17 mouse cellular contexts compared by ENCODE assay signal in the genomic region with DNA sequence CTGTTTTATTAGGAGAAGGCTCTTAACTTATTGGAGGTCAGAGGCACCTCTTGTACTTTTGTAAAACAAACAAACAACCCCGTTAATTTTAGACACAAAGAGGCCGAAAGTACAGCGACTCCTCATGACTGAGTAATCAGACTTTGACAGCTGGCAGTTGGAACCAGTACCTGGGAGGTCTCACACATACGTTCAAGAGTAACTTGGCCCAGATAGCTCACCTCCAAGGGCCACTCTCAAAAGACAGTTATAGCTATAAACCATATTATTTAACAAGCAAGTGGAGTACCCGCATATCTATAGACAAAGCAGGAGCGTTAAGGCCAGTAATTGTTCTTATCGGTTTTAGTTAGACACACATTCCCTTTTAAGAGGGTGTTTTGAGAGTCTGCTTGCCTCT. TPM values are rescaled to one million over a fixed set of nuclear protein-coding genes. Genes with fewer than 3 reads are reported as not detected.
A peak's percentile ranks its signal among the peaks of the same experiment; 100 is the strongest.
DNase-seq lines count a peak whose midpoint lies in the region; ATAC-seq and TF ChIP-seq lines count a peak whose summit lies in the region.
"Had no signal": no experiment of that assay in that cellular context is flagged by ENCODE, and none has a peak within 500 bp of the region (broad histone marks: within the 10 kb centered on the region; RNA-seq: fewer than 3 reads in every experiment).

No protein-coding gene starts in this region.

- no peak overlapping the region for H3K9ac ChIP-seq in liver, postnatal 0 days (replicated peaks)
- H3K9ac ChIP-seq in intestine, embryonic 16.5 days (ENCODE audit: low read depth, low read length), result no peak overlapping the region

- no peaks in the 10 kb centered on the region for H3K27me3 ChIP-seq in kidney, adult 2 months (replicated peaks; ENCODE audit: control insufficient read depth, insufficient read depth, low read length)
- no peaks in the 10 kb centered on the region for H3K27me3 ChIP-seq in liver, postnatal 0 days (ENCODE audit: insufficient read depth, low read length)
- no peaks in the 10 kb centered on the region for H3K27me3 ChIP-seq in intestine, embryonic 16.5 days (replicated peaks; ENCODE audit: control insufficient read depth, insufficient read depth, low read length)

- H3K4me3 ChIP-seq in left cerebral cortex, adult 2 months, result peak overlapping the region; percentile 6; the same call in 1 of the 2 replicates
- peak overlapping the region; percentile 95 for H3K4me3 ChIP-seq in kidney, adult 2 months (ENCODE audit: insufficient read depth, low read depth, low read length)
- H3K4me3 ChIP-seq in liver, postnatal 0 days (ENCODE audit: low read depth, low read length), result no peak overlapping the region
- no peak overlapping the region for H3K4me3 ChIP-seq in intestine, embryonic 16.5 days (ENCODE audit: low read length)

- TF ChIP-seq POLR2A in kidney, adult 2 months (IDR thresholded peaks at IDR 0.05; ENCODE audit: low read depth, low read length), result no peak

- peak; percentile 35 for ATAC-seq in liver, postnatal 0 days
- ATAC-seq in intestine, embryonic 16.5 days, result no peak
- no peak for ATAC-seq in granulocyte monocyte progenitor cell, adult 5-6 weeks (replicated peaks; ENCODE audit: poor library complexity, severe bottlenecking)

- no peaks in the 10 kb centered on the region for H3K9me3 ChIP-seq in liver, postnatal 0 days (ENCODE audit: low read length)
- H3K9me3 ChIP-seq in intestine, embryonic 16.5 days (ENCODE audit: control insufficient read depth, low read length), result no peaks in the 10 kb centered on the region

- H3K4me1 ChIP-seq in kidney, adult 2 months (ENCODE audit: control insufficient read depth, insufficient read depth, low read length), result peaks cover 29% of the 10 kb centered on the region
- H3K4me1 ChIP-seq in liver, postnatal 0 days (ENCODE audit: insufficient read depth), result peaks cover 24% of the 10 kb centered on the region
- H3K4me1 ChIP-seq in intestine, embryonic 16.5 days (ENCODE audit: control insufficient read depth, insufficient read depth, low read length), result peaks cover 16% of the 10 kb centered on the region; the same call in 1 of the 2 replicates

- peak overlapping the region; percentile 11; the same call in 1 of the 2 replicates for H3K4me2 ChIP-seq in liver, postnatal 0 days (ENCODE audit: low read depth, low read length)
- H3K4me2 ChIP-seq in intestine, embryonic 16.5 days (ENCODE audit: low read depth, low read length), result no peak overlapping the region

- TF ChIP-seq EP300 in liver, postnatal 0 days (IDR thresholded peaks at IDR 0.05; ENCODE audit: low read depth), result 0 out of 2 replicates have a peak, but pooled peaks have one; percentile 42

- intact Hi-C loops in left cerebral cortex, adult 2 months (cut with DNase I), result no loop called here
- intact Hi-C loops in left cerebral cortex, postnatal 36 days (cut with DNase I), result no loop called here

- peaks cover 5% of the 10 kb centered on the region; the same call in 1 of the 2 replicates for H3K36me3 ChIP-seq in kidney, adult 2 months (ENCODE audit: control insufficient read depth, insufficient read depth, low read length)
- H3K36me3 ChIP-seq in liver, postnatal 0 days (replicated peaks; ENCODE audit: insufficient read depth, low read length), result no peaks in the 10 kb centered on the region
- no peaks in the 10 kb centered on the region for H3K36me3 ChIP-seq in intestine, embryonic 16.5 days (ENCODE audit: control insufficient read depth, insufficient read depth, low read length)

- no peak for TF ChIP-seq CTCF in left cerebral cortex, adult 2 months (IDR thresholded peaks at IDR 0.05)
- TF ChIP-seq CTCF in kidney, adult 2 months (conservative IDR thresholded peaks at IDR 0.05; ENCODE audit: insufficient read depth, insufficient read length, low read depth, low read length), result no peak
- TF ChIP-seq CTCF in liver, postnatal 0 days (IDR thresholded peaks at IDR 0.05; ENCODE audit: low read depth), result no peak

- no peak overlapping the region; the same call in 1 of the 2 replicates for H3K27ac ChIP-seq in left cerebral cortex, adult 2 months
- peak overlapping the region; percentile 100 for H3K27ac ChIP-seq in kidney, adult 2 months (ENCODE audit: insufficient read depth, low read depth, low read length)
- peak overlapping the region; percentile 75 for H3K27ac ChIP-seq in liver, postnatal 0 days (ENCODE audit: low read depth)
- H3K27ac ChIP-seq in intestine, embryonic 16.5 days (ENCODE audit: low read length), result no peak overlapping the region

- 7% methylated on average over 7 of the region's 7 CpGs for WGBS in kidney, adult 2 months
- 40% methylated on average over 7 of the region's 7 CpGs for WGBS in liver, postnatal 0 days (ENCODE audit: insufficient replicate concordance)
- 66% methylated on average over 7 of the region's 7 CpGs for WGBS in intestine, embryonic 16.5 days

- no peak for DNase-seq in left cerebral cortex, adult 2 months (ENCODE audit: extremely low spot score in 1 of 2, low spot score in 2 of 2)
- DNase-seq in left cerebral cortex, postnatal 36 days (ENCODE audit: low spot score in 2 of 2), result no peak
- DNase-seq in heart, adult 8-10 months (ENCODE audit: low spot score), result peak; percentile 47
- peak; percentile 84 for DNase-seq in kidney, adult 2 months
- no peak for DNase-seq in liver, postnatal 0 days
- no peak for DNase-seq in layer of hippocampus, postnatal 25 days (ENCODE audit: extremely low spot score in 1 of 2, low spot score in 1 of 2)
- DNase-seq: adrenal gland, postnatal 14 days; cerebellum, adult 11-12 months; gastrocnemius, postnatal 14 days; midbrain, embryonic 14.5 days had no signal

RNA-seq across cellular contexts. Expression of a gene that starts 1.0 kb away (rescaled TPM):
- 1 to 10 TPM; 1.9 to 2.4 TPM for total RNA-seq in left cerebral cortex, adult 2 months (2021)
- total RNA-seq in left cerebral cortex, postnatal 36 days (2021), result 1 to 10 TPM; 1.8 to 3.0 TPM
- total RNA-seq in heart, adult 8-10 months (2022), result 10 to 100 TPM; 21.5 to 33.4 (median 26.9) TPM
- polyA plus RNA-seq in kidney, adult 2 months (2012; rRNA removed), result 193 and 201 TPM in 2 replicates
- polyA plus RNA-seq in liver, postnatal 0 days (2015; fragmentation: Nextera tagmentation; extraction: Ambion mirVana), result 2.2 and 2.3 TPM in 2 replicates
- 0.81 and 0.99 TPM in 2 replicates for polyA plus RNA-seq in intestine, embryonic 16.5 days (2015; fragmentation: Nextera tagmentation; extraction: Ambion mirVana)
- total RNA-seq in layer of hippocampus, postnatal 25 days (2021), result 1 to 10 TPM; 1.6 to 2.5 TPM
- not detected in 2 replicates for total RNA-seq in granulocyte monocyte progenitor cell, adult 5-6 weeks (2014; fragmentation: Nextera tagmentation)
- not detected in 2 replicates for total RNA-seq in granulocyte monocyte progenitor cell, adult 5-6 weeks (2017)
- polyA plus RNA-seq: inflammation-experienced regulatory T-cells, adult 6 months had no signal

RNA-seq across cellular contexts. Expression of a gene that starts 26.8 kb away (rescaled TPM):
- 1 to 10 TPM; 1.6 to 1.7 TPM for total RNA-seq in left cerebral cortex, adult 2 months (2021)
- under 1 TPM; 0.79 to 0.99 TPM for total RNA-seq in left cerebral cortex, postnatal 36 days (2021)
- 10 to 100 TPM; 10.2 to 13.0 (median 11.6) TPM for total RNA-seq in heart, adult 8-10 months (2022)
- polyA plus RNA-seq in kidney, adult 2 months (2012; rRNA removed), result 21.7 and 26.1 TPM in 2 replicates
- polyA plus RNA-seq in liver, postnatal 0 days (2015; fragmentation: Nextera tagmentation; extraction: Ambion mirVana), result 38.8 and 47.1 TPM in 2 replicates
- 129 and 139 TPM in 2 replicates for polyA plus RNA-seq in intestine, embryonic 16.5 days (2015; fragmentation: Nextera tagmentation; extraction: Ambion mirVana)
- 1 to 10 TPM; 1.4 to 1.5 TPM for total RNA-seq in layer of hippocampus, postnatal 25 days (2021)
- total RNA-seq in granulocyte monocyte progenitor cell, adult 5-6 weeks (2014; fragmentation: Nextera tagmentation), result 30.2 and 32.0 TPM in 2 replicates
- 21.6 and 27.5 TPM in 2 replicates for total RNA-seq in granulocyte monocyte progenitor cell, adult 5-6 weeks (2017)

RNA-seq across cellular contexts. Expression of a gene that starts 32.8 kb away (rescaled TPM):
- not detected for total RNA-seq in left cerebral cortex, adult 2 months (2021)
- not detected for total RNA-seq in left cerebral cortex, postnatal 36 days (2021)
- total RNA-seq in heart, adult 8-10 months (2022), result not detected
- polyA plus RNA-seq in kidney, adult 2 months (2012; rRNA removed), result not detected in 2 replicates
- not detected in 2 replicates for polyA plus RNA-seq in liver, postnatal 0 days (2015; fragmentation: Nextera tagmentation; extraction: Ambion mirVana)
- polyA plus RNA-seq in intestine, embryonic 16.5 days (2015; fragmentation: Nextera tagmentation; extraction: Ambion mirVana), result not detected in 2 replicates
- total RNA-seq in layer of hippocampus, postnatal 25 days (2021), result not detected
- not detected in 2 replicates for total RNA-seq in granulocyte monocyte progenitor cell, adult 5-6 weeks (2014; fragmentation: Nextera tagmentation)
- total RNA-seq in granulocyte monocyte progenitor cell, adult 5-6 weeks (2017), result not detected in 2 replicates
- total RNA-seq: adrenal gland, postnatal 14 days; gastrocnemius, postnatal 14 days; left cerebral cortex, adult 18-20 months had no signal
- polyA plus RNA-seq: forebrain, embryonic 11.5 days; lung, embryonic 16.5 days; midbrain, embryonic 14.5 days; stomach, embryonic 16.5 days had no signal

Comparison
In these comparisons a context has a peak if more than half of its experiments do, and no peak if none do; other contexts are left out.
1. DNase-seq: peak in heart, adult 8-10 months (single experiment) and kidney, adult 2 months (single experiment); none in left cerebral cortex, adult 2 months (0 of 2), left cerebral cortex, postnatal 36 days (0 of 2), liver, postnatal 0 days (single experiment) and layer of hippocampus, postnatal 25 days (0 of 2).
2. H3K27ac ChIP-seq: peak in kidney, adult 2 months (single experiment) and liver, postnatal 0 days (single experiment); none in left cerebral cortex, adult 2 months (single experiment) and intestine, embryonic 16.5 days (single experiment).
3. H3K4me3 ChIP-seq: peak in left cerebral cortex, adult 2 months (single experiment) and kidney, adult 2 months (single experiment); none in liver, postnatal 0 days (single experiment) and intestine, embryonic 16.5 days (single experiment).
4. RNA of a gene that starts 1.0 kb away (total RNA-seq): 21.5 to 33.4 TPM in heart, adult 8-10 months; 1.8 to 3.0 TPM in left cerebral cortex, postnatal 36 days, 1.6 to 2.5 TPM in layer of hippocampus, postnatal 25 days, 1.9 to 2.4 TPM in left cerebral cortex, adult 2 months and not detected in granulocyte monocyte progenitor cell, adult 5-6 weeks; every median in the first group is over 4 times any median in the second.
5. RNA of a gene that starts 26.8 kb away (total RNA-seq): 21.6 to 32.0 TPM in granulocyte monocyte progenitor cell, adult 5-6 weeks and 10.2 to 13.0 TPM in heart, adult 8-10 months; 1.6 to 1.7 TPM in left cerebral cortex, adult 2 months, 1.4 to 1.5 TPM in layer of hippocampus, postnatal 25 days and 0.79 to 0.99 TPM in left cerebral cortex, postnatal 36 days; every median in the first group is over 4 times any median in the second.